Mouse (Mus musculus): ENCODE measurements at regions not wholly inside any gene's neighbourhood (a gene's known extent, or its start where the extent isn't known, plus 50 kb on each side); places are given as distances from the start of the nearest gene placed in this dataset.
A peak's percentile ranks its signal among the peaks of the same experiment; 100 is the strongest.
"Not testable (repeated sequence)": the region's sequence is repeated elsewhere in the genome, so short reads cannot be mapped to it uniquely, and the experiment has no call there.

- Histone ChIP-seq H3K4me1 (peaks cover 25% of the 10 kb centered on the region), H3K9me3 (no peaks in the 10 kb centered on the region), H3K36me3 (replicated peaks) (no peaks in the 10 kb centered on the region), H3K27me3 (replicated peaks; ENCODE audit: low read depth, poor library complexity, severe bottlenecking) (no peaks in the 10 kb centered on the region), H3K27ac (replicated peaks) (no peak overlapping the region), H3K4me3 (no peak overlapping the region)
- DNase-seq (ENCODE audit: low spot score) = no peak
- 67% methylated on average over 2 of the region's 2 CpGs for WGBS
Measured at GRCm38 (mm10) chr6:53207361-53207760, 79.7 kb upstream of the Creb5 start.

- H3K4me1 ChIP-seq = peaks cover 36% of the 10 kb centered on the region
- H3K36me3 ChIP-seq (replicated peaks) = no peaks in the 10 kb centered on the region
- H3K9me3 ChIP-seq = no peaks in the 10 kb centered on the region
- WGBS = 9% methylated on average over 10 of the region's 10 CpGs
- peak overlapping the region; percentile 82 for H3K27ac ChIP-seq (replicated peaks)
- H3K4me3 ChIP-seq = peak overlapping the region; percentile 25; the same call in 1 of the 2 replicates
- 0 out of 2 replicates have a peak, but pooled peaks cover 4% of the 10 kb centered on the region for H3K27me3 ChIP-seq (replicated peaks; ENCODE audit: low read depth, poor library complexity, severe bottlenecking)
- DNase-seq (ENCODE audit: low spot score) = peak; percentile 65
Measured at GRCm38 (mm10) chr6:53201281-53201956, 85.7 kb upstream of the Creb5 start.

- 0 out of 2 replicates have a peak, but pooled peaks cover 4% of the 10 kb centered on the region for H3K27me3 ChIP-seq (replicated peaks; ENCODE audit: low read depth, poor library complexity, severe bottlenecking)
- H3K4me3 ChIP-seq = no peak overlapping the region
- no peak for DNase-seq (ENCODE audit: low spot score)
- H3K36me3 ChIP-seq (replicated peaks) = no peaks in the 10 kb centered on the region
- no peaks in the 10 kb centered on the region for H3K9me3 ChIP-seq
- WGBS = 92% methylated on average over 2 of the region's 2 CpGs
- H3K27ac ChIP-seq (replicated peaks) = no peak overlapping the region
- peaks cover 36% of the 10 kb centered on the region for H3K4me1 ChIP-seq
Measured at GRCm38 (mm10) chr6:53199474-53199873, 87.6 kb upstream of the Creb5 start.

GRCm38 (mm10) chr6:53182131-53182530 lies 104.9 kb upstream of the Creb5 start:
- H3K9me3 ChIP-seq; H3K4me3 ChIP-seq; DNase-seq (ENCODE audit: low spot score); H3K27me3 ChIP-seq (replicated peaks; ENCODE audit: low read depth, poor library complexity, severe bottlenecking); H3K4me1 ChIP-seq; H3K27ac ChIP-seq (replicated peaks); H3K36me3 ChIP-seq (replicated peaks): not testable (repeated sequence)
- WGBS = 94% methylated on average over 17 of the region's 17 CpGs

- H3K27me3 ChIP-seq (replicated peaks; ENCODE audit: low read depth, poor library complexity, severe bottlenecking) = no peaks in the 10 kb centered on the region
- peak; percentile 67 for DNase-seq (ENCODE audit: low spot score)
- no peaks in the 10 kb centered on the region for H3K36me3 ChIP-seq (replicated peaks)
- H3K27ac ChIP-seq (replicated peaks) = peak overlapping the region; percentile 40; the same call in 1 of the 2 replicates
- H3K4me1 ChIP-seq = peaks cover 18% of the 10 kb centered on the region
- H3K9me3 ChIP-seq = no peaks in the 10 kb centered on the region
- H3K4me3 ChIP-seq = peak overlapping the region; percentile 33
- WGBS = 9% methylated on average over 10 of the region's 10 CpGs
Measured at GRCm38 (mm10) chr6:53164423-53164841, 96.0 kb upstream of the Jazf1 start.

GRCm38 (mm10) chr6:53163091-53163490 lies 94.7 kb upstream of the Jazf1 start:
- no peaks in the 10 kb centered on the region for H3K9me3 ChIP-seq
- 88% methylated on average over 7 of the region's 7 CpGs for WGBS
- DNase-seq (ENCODE audit: low spot score) = no peak
- H3K27ac ChIP-seq (replicated peaks) = no peak overlapping the region
- no peaks in the 10 kb centered on the region for H3K27me3 ChIP-seq (replicated peaks; ENCODE audit: low read depth, poor library complexity, severe bottlenecking)
- H3K4me1 ChIP-seq = peaks cover 18% of the 10 kb centered on the region
- no peak overlapping the region for H3K4me3 ChIP-seq
- no peaks in the 10 kb centered on the region for H3K36me3 ChIP-seq (replicated peaks)

GRCm38 (mm10) chr6:53161627-53162026 lies 93.2 kb upstream of the Jazf1 start:
- Histone ChIP-seq H3K4me1 (peaks cover 22% of the 10 kb centered on the region), H3K36me3 (replicated peaks) (no peaks in the 10 kb centered on the region), H3K27me3 (replicated peaks; ENCODE audit: low read depth, poor library complexity, severe bottlenecking) (no peaks in the 10 kb centered on the region), H3K4me3 (no peak overlapping the region), H3K9me3 (no peaks in the 10 kb centered on the region), H3K27ac (replicated peaks) (no peak overlapping the region)
- no peak for DNase-seq (ENCODE audit: low spot score)
- 84% methylated on average over 2 of the region's 2 CpGs for WGBS

GRCm38 (mm10) chr6:53154621-53155020 lies 86.2 kb upstream of the Jazf1 start:
- Histone ChIP-seq H3K27ac (replicated peaks) (no peak overlapping the region), H3K9me3 (no peaks in the 10 kb centered on the region), H3K4me3 (no peak overlapping the region), H3K27me3 (replicated peaks; ENCODE audit: low read depth, poor library complexity, severe bottlenecking) (peaks cover 4% of the 10 kb centered on the region; the same call in 1 of the 2 replicates), H3K36me3 (replicated peaks) (no peaks in the 10 kb centered on the region), H3K4me1 (peaks cover 15% of the 10 kb centered on the region)
- 54% methylated on average over 4 of the region's 4 CpGs for WGBS
- no peak for DNase-seq (ENCODE audit: low spot score)

GRCm38 (mm10) chr6:53147478-53147877 lies 79.0 kb upstream of the Jazf1 start:
- no peak overlapping the region for H3K4me3 ChIP-seq
- no peaks in the 10 kb centered on the region for H3K36me3 ChIP-seq (replicated peaks)
- no peak overlapping the region for H3K27ac ChIP-seq (replicated peaks)
- 58% methylated on average over 5 of the region's 5 CpGs for whole genome bisulfite sequencing
- no peaks in the 10 kb centered on the region for H3K9me3 ChIP-seq
- DNase-seq (ENCODE audit: low spot score) = no peak
- H3K4me1 ChIP-seq = peaks cover 26% of the 10 kb centered on the region
- H3K27me3 ChIP-seq (replicated peaks; ENCODE audit: low read depth, poor library complexity, severe bottlenecking) = peaks cover 9% of the 10 kb centered on the region; the same call in 1 of the 2 replicates

GRCm38 (mm10) chr6:53143846-53144584 lies 75.6 kb upstream of the Jazf1 start:
- Histone ChIP-seq H3K36me3 (replicated peaks) (no peaks in the 10 kb centered on the region), H3K4me1 (peaks cover 22% of the 10 kb centered on the region), H3K27ac (replicated peaks) (peak overlapping the region; percentile 70), H3K4me3 (no peak overlapping the region), H3K9me3 (no peaks in the 10 kb centered on the region), H3K27me3 (replicated peaks; ENCODE audit: low read depth, poor library complexity, severe bottlenecking) (0 out of 2 replicates have a peak, but pooled peaks cover 5% of the 10 kb centered on the region)
- 24% methylated on average over 4 of the region's 4 CpGs for WGBS
- peak; percentile 81 for DNase-seq (ENCODE audit: low spot score)

GRCm38 (mm10) chr6:53134410-53134809 lies 66.0 kb upstream of the Jazf1 start:
- Histone ChIP-seq H3K36me3 (replicated peaks) (no peaks in the 10 kb centered on the region), H3K9me3 (no peaks in the 10 kb centered on the region), H3K27ac (replicated peaks) (no peak overlapping the region), H3K4me1 (peaks cover 20% of the 10 kb centered on the region), H3K4me3 (no peak overlapping the region), H3K27me3 (replicated peaks; ENCODE audit: low read depth, poor library complexity, severe bottlenecking) (no peaks in the 10 kb centered on the region)
- DNase-seq (ENCODE audit: low spot score) = no peak
- WGBS = 45% methylated on average over 2 of the region's 2 CpGs

GRCm38 (mm10) chr6:53130717-53131330 lies 62.4 kb upstream of the Jazf1 start:
- Histone ChIP-seq H3K36me3 (replicated peaks) (no peaks in the 10 kb centered on the region), H3K27me3 (replicated peaks; ENCODE audit: low read depth, poor library complexity, severe bottlenecking) (no peaks in the 10 kb centered on the region), H3K27ac (replicated peaks) (no peak overlapping the region), H3K4me3 (no peak overlapping the region), H3K9me3 (no peaks in the 10 kb centered on the region), H3K4me1 (peaks cover 20% of the 10 kb centered on the region)
- DNase-seq (ENCODE audit: low spot score) = no peak
- 23% methylated on average over 2 of the region's 2 CpGs for WGBS

All from embryonic facial prominence, embryonic 10.5 days (tissue).